Mouse (Mus musculus) kidney, postnatal 25 days (tissue): ENCODE measurements around the gene Zfp160.
"Not testable (repeated sequence)": the region's sequence is repeated elsewhere in the genome, so short reads cannot be mapped to it uniquely, and the experiment has no call there.

Experiments
- DNase-seq, 2 experiments: peaks; one replicate each; pipeline ENCODE4 v3.0.0; 2021; ENCODE audit warnings: mixed read lengths in 2 of 2

Zfp160 gene

DNA sequence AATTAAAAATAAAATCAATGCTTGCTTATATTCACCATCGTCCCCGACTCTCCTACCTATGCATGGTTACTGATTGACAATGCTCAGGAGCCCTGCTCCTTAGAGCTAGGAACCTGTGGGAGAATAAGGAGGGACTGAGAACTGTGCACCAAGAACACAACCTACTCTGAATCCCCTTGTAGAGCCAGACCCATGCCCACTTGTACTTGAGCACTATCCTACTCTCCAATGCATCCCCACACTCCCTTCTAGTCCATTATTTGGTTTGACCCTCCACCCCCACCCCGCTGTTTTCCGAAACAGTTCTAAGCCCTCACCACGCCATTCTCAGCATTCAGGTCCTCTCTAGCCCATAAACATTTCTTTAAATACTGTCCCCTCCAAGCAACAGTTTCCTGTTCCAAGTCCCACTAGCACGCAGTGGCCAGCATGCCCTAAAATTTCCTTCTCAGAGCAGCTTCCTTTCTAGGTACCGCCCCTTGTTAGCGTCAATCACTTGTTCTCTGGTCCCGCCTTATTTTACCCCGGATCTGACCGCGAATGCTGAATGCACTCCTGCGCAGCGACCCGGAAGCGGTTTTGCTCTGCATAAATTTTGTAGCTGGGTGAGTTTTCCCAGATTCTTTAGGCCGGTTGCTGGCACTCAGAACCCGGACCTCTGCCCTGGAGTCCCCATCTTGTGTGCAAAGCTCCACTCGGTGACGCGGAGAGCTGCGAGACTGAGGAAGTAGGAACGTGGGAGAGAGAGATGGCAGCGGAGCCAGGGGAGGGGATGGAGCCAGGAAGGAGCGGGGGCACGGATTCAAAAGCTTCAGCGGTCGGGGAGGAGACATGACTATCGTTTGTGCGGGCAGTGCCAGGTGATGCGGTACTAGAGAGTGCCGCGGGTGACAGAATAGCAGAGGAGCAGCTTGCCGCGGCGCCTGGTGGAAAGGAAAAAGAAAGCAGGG, at the start of gene Zfp160:
Gene Zfp160 (plus strand): TSS at position 522 of the 950 bp plus-strand sequence.
- peak; percentile 91 to 94 for DNase-seq

- DNase-seq: no peak
Measured at GRCm38 (mm10) chr17:20960386-20960785, 48.3 kb upstream of the Zfp160 start.

- no peak for DNase-seq
Measured at GRCm38 (mm10) chr17:20965421-20965820, 43.3 kb upstream of the Zfp160 start.

DNA sequence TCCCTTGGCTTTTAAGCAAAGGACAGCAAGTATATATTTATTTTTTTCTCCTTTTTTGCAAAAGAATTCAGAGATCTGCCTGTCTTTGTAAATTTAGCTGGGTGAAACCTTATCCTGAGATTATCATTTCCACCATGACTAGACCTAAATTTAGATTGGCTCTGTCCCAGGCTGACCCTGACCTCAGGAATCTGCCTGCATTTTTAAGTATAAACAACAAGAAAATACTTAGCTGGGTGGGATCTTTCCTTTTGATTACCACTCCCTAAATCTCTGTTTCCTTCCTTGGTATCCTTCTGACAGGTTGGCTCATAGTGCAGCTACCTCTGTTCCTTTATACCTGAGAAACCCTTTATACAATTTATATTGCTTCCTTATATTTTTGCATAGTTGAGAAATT, 42.0 kb upstream of the Zfp160 start:
- no peak for DNase-seq

DNA sequence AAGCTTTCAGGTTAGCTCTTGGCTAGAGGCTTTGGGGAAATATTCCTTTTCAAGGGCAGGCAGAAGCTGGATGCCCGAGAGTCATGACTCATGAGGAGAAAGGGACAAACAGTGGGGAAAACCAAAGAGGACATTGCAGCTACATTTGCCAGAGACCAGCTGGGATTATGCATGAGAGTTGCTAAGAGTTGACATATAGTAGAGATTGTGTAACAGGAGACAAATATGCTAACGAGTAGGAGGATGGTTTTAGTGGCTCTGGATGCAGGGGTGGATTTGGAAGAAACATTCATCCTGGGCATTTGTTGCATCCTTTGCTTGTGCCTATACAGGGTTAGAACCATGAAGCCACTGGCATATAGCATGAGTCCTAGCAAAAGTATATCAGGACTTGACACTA, 15.0 kb upstream of the Zfp160 start:
- DNase-seq: no peak

DNA sequence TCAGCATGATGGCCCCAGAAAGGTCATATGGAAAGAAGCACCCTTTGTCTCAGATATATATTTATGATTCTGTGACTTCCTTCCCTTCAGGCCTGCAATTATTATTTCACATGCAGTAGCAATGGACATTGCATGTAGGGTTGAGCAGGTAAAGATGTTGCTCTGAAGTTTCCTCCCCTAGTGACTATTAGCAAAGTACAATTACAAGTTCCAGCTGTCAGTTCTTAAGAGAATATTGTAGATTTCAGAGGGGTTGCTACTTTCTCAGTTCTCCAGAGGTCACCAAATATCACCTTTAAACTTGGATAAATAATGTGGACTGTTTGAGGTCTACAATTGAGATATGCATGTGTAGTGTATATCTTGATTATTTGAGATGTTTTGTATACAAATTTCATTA, 12.3 kb upstream of the Zfp160 start, which contains the start of gene Vmn1r233:
Gene Vmn1r233 (minus strand): TSS at position 101 of the 400 bp plus-strand sequence.
- DNase-seq: no peak

DNA sequence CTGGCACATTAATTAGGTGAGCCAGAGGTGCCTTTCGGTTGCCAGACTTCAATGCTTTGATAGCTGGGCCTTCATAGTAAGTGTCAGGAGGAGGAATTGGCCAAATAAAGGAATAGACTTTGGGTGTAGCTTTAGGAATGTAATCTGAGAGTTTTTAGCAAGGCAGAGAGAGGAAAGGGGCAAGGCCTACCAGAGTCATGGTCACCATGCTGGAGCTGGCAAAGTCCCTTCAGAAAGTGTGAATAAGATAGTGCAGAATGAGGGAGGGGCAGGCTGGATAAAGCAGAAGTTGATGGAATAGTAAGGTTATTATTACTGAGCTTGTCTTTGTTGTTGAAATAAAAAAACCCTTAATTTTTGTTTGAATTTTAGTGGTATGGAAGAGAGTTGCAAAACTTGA, 1.0 kb downstream of the Zfp160 start:
- no peak for DNase-seq

- DNase-seq: no peak
Measured at GRCm38 (mm10) chr17:21018410-21019080, 9.8 kb downstream of the Zfp160 start.

- peak in 1 of 2 experiments; percentile 30 for DNase-seq
Measured at GRCm38 (mm10) chr17:21048020-21048419, 39.3 kb downstream of the Zfp160 start.

- peak in 1 of 2 experiments; percentile 4 for DNase-seq
Measured at GRCm38 (mm10) chr17:21050901-21051300, 42.2 kb downstream of the Zfp160 start.

DNA sequence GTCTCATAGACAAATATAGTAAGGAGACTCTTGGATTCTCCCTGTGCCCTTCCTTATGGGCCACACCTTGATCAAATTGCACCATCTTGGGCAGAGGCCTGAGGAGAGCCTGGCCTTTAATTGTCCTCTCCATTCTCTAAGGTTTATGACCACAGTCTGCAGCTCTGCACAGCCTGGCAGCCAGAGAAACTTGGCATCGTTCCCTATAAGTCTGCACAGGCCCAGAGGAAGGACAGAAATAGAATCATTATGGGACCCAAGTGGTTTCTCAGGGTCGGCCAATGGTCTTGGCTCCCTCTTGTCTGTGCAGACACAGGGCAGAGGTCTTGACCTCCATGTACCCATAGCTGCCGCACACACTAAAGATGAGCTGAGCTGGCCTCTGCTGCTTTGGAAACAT, 42.6 kb downstream of the Zfp160 start:
- not testable (repeated sequence) for DNase-seq

DNA sequence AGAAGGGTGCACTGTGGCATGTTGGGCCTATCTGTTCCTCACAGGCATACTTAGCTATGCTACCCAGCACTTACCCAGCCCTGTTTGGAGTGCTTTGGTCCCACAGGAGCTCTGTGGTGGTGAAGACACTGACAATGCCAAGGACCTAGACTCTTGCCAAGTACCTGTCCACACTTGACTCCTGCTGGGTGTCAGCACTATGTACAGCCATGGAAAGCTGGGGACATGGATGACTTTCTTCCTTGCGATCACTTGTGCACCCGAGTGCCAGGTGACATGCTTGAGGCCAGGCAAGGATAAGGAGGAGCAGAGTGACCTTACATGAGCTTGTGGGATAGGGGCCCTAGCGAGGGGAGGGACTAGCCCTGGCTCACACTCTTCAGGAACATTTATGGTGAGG, 43.2 kb downstream of the Zfp160 start:
- peak in 1 of 2 experiments; percentile 27 for DNase-seq

DNA sequence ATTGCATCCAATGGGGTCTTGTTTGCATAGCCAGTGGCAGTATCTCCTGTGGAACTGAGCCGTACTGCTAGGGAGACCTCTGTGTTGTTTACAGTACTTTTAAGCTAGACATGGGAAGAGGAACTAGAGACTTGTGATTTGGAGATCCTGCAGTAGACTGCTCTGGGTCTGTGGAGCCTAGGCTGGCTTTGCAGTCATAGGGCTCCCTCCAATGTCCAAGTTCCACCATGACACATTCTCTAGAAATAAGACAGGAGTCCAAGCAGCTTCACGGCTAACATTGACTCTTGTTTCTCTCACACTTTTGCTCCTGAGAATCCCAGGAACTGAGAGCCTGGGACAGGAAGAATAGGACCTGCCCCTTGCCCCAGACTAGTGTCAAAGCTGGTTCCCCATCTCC, 44.6 kb downstream of the Zfp160 start:
- DNase-seq: peak in 1 of 2 experiments; percentile 24

- DNase-seq: peak in 1 of 2 experiments; percentile 15
Measured at GRCm38 (mm10) chr17:21055111-21055510, 46.4 kb downstream of the Zfp160 start.

- DNase-seq: no peak
Measured at GRCm38 (mm10) chr17:21065501-21065900, 56.8 kb downstream of the Zfp160 start.

DNA sequence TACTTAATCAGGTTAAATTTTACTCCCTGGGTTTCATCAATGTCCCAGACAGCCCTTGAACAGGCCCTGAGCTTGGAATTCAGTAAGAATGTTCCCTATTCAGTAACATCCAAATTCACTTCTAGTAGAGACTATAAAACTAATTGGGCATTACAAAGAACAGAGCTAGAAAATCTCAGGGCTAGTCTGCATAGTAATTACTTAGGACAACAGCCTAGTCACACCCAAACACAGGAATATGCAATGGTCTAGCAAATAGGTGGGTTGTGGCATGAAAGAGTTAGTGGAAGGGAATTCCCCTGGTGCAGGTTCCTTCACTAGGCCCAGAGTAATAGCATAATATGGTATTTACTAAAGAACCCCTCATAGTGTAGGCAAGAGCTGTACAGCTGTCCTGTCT, 58.3 kb downstream of the Zfp160 start:
- DNase-seq: no peak

GRCm38 (mm10) chr17:21069443-21069842, 60.7 kb downstream of the Zfp160 start:
- DNase-seq: not testable (repeated sequence)

- not testable (repeated sequence) for DNase-seq
Measured at GRCm38 (mm10) chr17:21070971-21071370, 62.3 kb downstream of the Zfp160 start.
